Mouse (Mus musculus) midbrain, embryonic 11.5 days (tissue): ENCODE data around the gene Elmod3. TPM values are rescaled to one million over a fixed set of nuclear protein-coding genes. Genes with fewer than 3 reads are reported as not detected.

ENCODE experiments used
- ATAC-seq: fragments of 200-750 bp; cut with Nextera tagmentation; 2 replicates; pipeline ENCODE4 v1.8.0; 2017; ENCODE audit warnings: moderate TSS enrichment, moderate library complexity; ENCODE audit not compliant: low FRiP score
- DNase-seq: peaks from one replicate; pipeline ENCODE4 v3.0.0; 2015; ENCODE audit warnings: low spot score; ENCODE audit errors: missing footprints
- H3K27ac ChIP-seq: fragments of 300-500 bp; sonication (generic); 2 replicates; pipeline ENCODE4 v1.5.1; 2014; ENCODE audit warnings: low read depth, low read length
- H3K27me3 ChIP-seq: fragments of 300-500 bp; sonication (generic); 2 replicates; pipeline ENCODE4 v1.6.1; 2014; ENCODE audit warnings: mild to moderate bottlenecking, low read length, moderate library complexity, mixed read lengths; ENCODE audit not compliant: control insufficient read depth, insufficient read depth
- H3K36me3 ChIP-seq: fragments of 300-500 bp; sonication (generic); 2 replicates; pipeline ENCODE4 v1.6.1; 2014; ENCODE audit warnings: mild to moderate bottlenecking, low read length, moderate library complexity, mixed read lengths; ENCODE audit not compliant: control insufficient read depth, insufficient read depth
- H3K4me1 ChIP-seq: fragments of 300-500 bp; sonication (generic); 2 replicates; pipeline ENCODE4 v1.6.1; 2014; ENCODE audit warnings: low read length; ENCODE audit not compliant: control insufficient read depth, insufficient read depth
- H3K4me2 ChIP-seq: fragments of 300-500 bp; sonication (generic); 2 replicates; pipeline ENCODE4 v1.6.1; 2014; ENCODE audit warnings: mild to moderate bottlenecking, moderate library complexity
- H3K4me3 ChIP-seq: fragments of 300-500 bp; sonication (generic); 2 replicates; pipeline ENCODE4 v1.5.1; 2014; ENCODE audit warnings: low read depth, low read length
- H3K9ac ChIP-seq: fragments of 300-500 bp; sonication (generic); 2 replicates; pipeline ENCODE4 v1.6.1; 2014; ENCODE audit warnings: low read length
- H3K9me3 ChIP-seq: fragments of 300-500 bp; sonication (generic); 2 replicates; pipeline ENCODE4 v1.6.1; 2016; ENCODE audit warnings: low read length; ENCODE audit not compliant: control insufficient read depth
- WGBS: fragments of 180-500 bp; shearing (Covaris S2); extraction: QIAGEN DNeasy Blood & Tissue Kit; methylation state at CpG from one replicate; pipeline ENCODE4 v1.1.7; 2014; 5-methylcytosine and 5-hydroxymethylcytosine counted together
- polyA plus RNA-seq: library from polyadenylated mRNA; unstranded; fragments of >200 nt; fragmentation: Nextera tagmentation; extraction: Ambion mirVana; gene quantifications from 2 replicates; pipeline ENCODE4 v1.2.1, GENCODE M21; 2014

Elmod3 gene
- polyA plus RNA-seq, 1 experiment from 2014 or later: 15.4 TPM

DNA sequence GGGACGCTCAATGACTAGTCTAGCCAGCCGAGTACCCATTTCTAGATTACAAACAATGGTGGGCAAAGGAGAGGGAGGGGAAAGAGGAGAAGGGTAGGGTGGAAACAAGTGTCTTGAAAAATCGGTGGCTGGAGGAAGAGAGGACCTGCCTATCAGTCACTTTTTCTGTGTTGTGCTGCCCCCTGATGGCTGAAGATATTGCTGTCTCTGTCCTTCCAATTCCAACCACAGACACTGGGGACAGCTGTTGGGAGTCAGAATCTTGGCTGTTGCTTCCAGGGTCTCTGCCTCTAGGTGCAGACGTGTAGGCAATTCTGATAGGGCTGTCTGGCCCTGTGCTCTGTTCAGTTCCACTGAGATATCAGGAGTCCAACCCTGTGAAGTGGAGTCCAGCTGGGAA lies 32.2 kb downstream of the Elmod3 start:
- H3K9me3 ChIP-seq: no peaks in the 10 kb centered on the region
- DNase-seq: peak; percentile 98
- no peak overlapping the region for H3K4me2 ChIP-seq
- H3K4me1 ChIP-seq: no peaks in the 10 kb centered on the region; the same call in 1 of the 2 replicates
- peak overlapping the region; percentile 39; the same call in 1 of the 2 replicates for H3K9ac ChIP-seq
- no peak overlapping the region for H3K27ac ChIP-seq
- WGBS: 0% methylated on average over 4 of the region's 4 CpGs
- no peaks in the 10 kb centered on the region for H3K27me3 ChIP-seq
- H3K4me3 ChIP-seq: no peak overlapping the region
- ATAC-seq: peak; percentile 87
- no peaks in the 10 kb centered on the region for H3K36me3 ChIP-seq

DNA sequence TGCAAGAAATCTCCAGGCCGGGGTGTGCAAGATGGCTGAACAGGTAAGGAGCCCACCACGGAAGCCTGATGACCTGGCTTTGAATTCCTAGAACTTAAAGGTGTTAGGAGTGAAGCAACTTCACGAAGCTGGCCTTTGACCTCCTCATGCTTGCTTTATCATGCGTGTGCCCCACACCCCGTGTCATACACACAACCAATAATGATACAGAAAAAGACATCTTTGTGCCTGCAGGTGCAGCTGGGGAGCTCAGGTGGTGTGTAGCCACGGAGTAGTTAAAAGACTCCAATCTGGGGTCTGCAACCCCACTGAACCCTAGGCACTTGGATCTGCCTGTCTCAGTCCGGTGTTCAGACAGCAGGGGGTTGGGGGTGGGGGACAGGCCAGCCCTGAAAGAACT lies 32.7 kb downstream of the Elmod3 start:
- Histone ChIP-seq H3K4me3 (no peak overlapping the region), H3K27ac (no peak overlapping the region), H3K4me2 (no peak overlapping the region), H3K36me3 (no peaks in the 10 kb centered on the region), H3K27me3 (no peaks in the 10 kb centered on the region), H3K9me3 (no peaks in the 10 kb centered on the region), H3K4me1 (no peaks in the 10 kb centered on the region; the same call in 1 of the 2 replicates), H3K9ac (peak overlapping the region; percentile 39; the same call in 1 of the 2 replicates)
- WGBS: 73% methylated on average over 7 of the region's 7 CpGs
- DNase-seq (no peak), ATAC-seq (peak; percentile 23)

DNA sequence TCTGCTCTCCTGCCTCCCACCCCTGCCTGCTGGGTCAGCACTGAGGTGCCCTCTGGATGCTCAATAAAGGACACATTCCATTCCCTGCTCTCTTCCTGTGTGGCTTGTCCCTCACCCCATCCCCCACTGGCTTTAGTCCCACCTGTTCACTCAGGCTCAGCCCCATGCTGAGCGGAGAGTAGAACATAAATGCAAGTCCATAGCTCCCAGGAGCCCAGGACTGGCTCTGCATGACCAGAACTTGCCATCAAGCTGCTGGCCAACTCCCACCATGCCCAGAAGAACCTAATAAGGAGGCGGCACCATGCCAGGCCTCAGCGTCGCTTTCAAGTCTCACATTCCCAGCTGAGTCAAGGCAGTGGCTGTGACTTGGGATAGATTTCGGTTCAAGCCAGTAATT lies 35.3 kb downstream of the Elmod3 start:
- Histone ChIP-seq H3K27me3 (no peaks in the 10 kb centered on the region), H3K9me3 (no peaks in the 10 kb centered on the region), H3K4me1 (no peaks in the 10 kb centered on the region; the same call in 1 of the 2 replicates), H3K4me2 (no peak overlapping the region), H3K9ac (no peak overlapping the region), H3K36me3 (no peaks in the 10 kb centered on the region), H3K4me3 (no peak overlapping the region), H3K27ac (no peak overlapping the region)
- 77% methylated on average over 5 of the region's 5 CpGs for WGBS
- DNase-seq (no peak), ATAC-seq (no peak)

DNA sequence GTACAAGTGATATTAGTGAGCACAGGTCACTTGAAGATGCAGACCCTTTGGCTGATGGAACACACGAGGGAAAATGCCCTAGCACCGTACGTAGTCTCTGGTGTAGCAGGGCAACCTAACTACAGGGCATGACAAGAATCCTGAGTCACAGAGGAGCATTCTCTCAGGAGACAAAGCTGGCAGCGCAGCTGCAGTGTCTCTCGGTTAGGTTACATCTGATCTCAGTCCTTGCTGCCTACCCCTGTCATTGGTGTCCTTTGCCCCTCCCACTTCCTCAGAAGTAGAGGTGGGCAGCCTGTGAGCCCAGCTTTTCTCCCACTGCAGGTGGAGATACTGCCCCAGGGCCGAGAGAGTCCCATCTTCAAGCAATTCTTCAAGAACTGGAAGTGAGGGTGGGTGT lies 35.7 kb downstream of the Elmod3 start:
- Histone ChIP-seq H3K27ac (no peak overlapping the region), H3K4me1 (no peaks in the 10 kb centered on the region; the same call in 1 of the 2 replicates), H3K27me3 (no peaks in the 10 kb centered on the region), H3K4me3 (no peak overlapping the region), H3K4me2 (no peak overlapping the region), H3K9me3 (no peaks in the 10 kb centered on the region), H3K36me3 (no peaks in the 10 kb centered on the region), H3K9ac (no peak overlapping the region)
- 58% methylated on average over 6 of the region's 6 CpGs for WGBS
- ATAC-seq: no peak
- no peak for DNase-seq

DNA sequence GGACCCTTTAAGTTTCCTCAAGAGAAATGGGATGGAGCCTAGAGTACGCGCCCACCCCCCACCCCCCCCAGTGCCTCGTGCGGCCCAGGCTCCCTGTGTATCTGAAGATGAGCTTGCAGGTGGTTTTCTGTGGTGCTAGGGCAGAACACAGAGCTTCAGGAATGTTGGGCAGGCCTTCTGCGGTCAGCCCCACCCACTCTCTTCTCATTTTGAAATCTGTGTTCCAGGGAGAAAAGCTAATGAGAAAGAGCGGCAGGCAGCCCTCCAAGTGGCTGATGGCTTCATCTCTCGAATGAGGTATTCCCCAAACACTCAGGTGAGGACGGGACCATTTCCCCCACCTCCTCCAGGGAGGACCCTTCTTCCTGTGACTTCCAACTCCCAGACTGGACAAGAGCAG lies 37.4 kb downstream of the Elmod3 start:
- Histone ChIP-seq H3K27ac (no peak overlapping the region), H3K36me3 (no peaks in the 10 kb centered on the region), H3K4me1 (no peaks in the 10 kb centered on the region; the same call in 1 of the 2 replicates), H3K9ac (no peak overlapping the region), H3K4me3 (no peak overlapping the region), H3K27me3 (no peaks in the 10 kb centered on the region), H3K9me3 (no peaks in the 10 kb centered on the region), H3K4me2 (no peak overlapping the region)
- DNase-seq: no peak
- no peak for ATAC-seq
- 80% methylated on average over 8 of the region's 8 CpGs for WGBS

DNA sequence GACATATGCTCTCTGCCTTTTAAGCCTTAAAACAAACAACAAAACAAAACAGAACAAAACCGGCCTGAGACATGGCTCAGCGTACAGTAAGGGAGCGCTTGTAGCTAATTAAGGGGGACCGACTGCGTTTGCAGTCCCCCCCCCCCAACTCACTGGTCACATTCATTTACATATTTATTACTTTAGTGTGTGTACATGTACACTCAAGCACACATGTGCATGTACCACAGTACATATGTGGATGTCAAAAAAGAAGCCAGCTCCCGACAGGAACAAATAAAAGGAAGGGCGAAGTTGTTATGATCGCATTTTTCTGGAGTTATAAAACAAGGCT lies 45.2 kb downstream of the Elmod3 start:
- Histone ChIP-seq H3K4me3 (peak overlapping the region; percentile 33), H3K4me2 (peak overlapping the region; percentile 65), H3K9me3 (no peaks in the 10 kb centered on the region), H3K36me3 (no peaks in the 10 kb centered on the region), H3K9ac (peak overlapping the region; percentile 73), H3K4me1 (peaks cover 15% of the 10 kb centered on the region), H3K27ac (peak overlapping the region; percentile 54; the same call in 1 of the 2 replicates), H3K27me3 (no peaks in the 10 kb centered on the region)
- no peak for DNase-seq
- WGBS: 20% methylated on average over 8 of the region's 8 CpGs
- no peak; the same call in 1 of the 2 replicates for ATAC-seq

DNA sequence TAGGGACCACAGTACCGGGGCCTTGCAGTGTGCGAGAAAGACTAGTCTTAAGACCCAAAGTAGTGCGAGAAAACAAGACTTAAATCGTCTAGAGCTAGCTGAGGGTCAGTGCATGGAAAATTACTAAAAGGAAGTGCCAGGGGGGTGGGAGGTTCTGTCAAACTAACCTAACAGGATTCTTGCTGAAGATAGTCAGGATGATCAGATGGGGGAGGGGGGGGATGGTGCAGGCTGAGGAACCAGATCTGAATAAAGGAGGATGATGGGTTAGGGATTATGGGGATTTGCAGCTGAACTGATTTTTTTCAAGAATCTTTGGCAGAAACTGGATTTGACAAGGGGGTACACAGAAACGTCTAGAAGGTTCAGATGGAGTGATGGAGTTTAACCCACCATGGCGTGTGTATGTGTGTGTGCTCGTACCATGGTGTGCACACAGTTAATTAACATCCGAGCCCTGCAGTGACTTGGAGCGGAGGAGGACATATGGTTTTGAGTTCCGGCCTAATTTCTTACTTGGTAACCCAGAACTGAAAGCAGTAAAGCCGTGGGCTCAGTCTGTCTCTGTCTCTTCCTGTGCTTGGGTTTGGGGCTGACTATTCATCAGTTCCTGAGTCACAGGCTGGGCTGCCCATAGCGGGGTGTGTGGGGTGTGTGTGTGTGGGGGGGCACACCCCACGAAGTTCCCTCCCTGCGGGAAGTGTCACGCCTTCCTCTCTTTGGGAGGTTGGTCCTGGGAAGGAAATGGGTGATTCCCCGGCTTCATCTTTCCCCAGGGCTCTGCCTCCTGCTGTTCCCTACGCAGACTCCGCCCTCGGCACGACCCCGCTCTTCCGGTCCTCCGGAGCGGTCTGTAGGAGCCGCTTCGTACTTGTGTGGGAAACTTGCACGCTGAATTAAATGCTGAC lies 45.8 kb downstream of the Elmod3 start:
- DNase-seq: peak; percentile 94
- H3K4me2 ChIP-seq: peak overlapping the region; percentile 65
- 18% methylated on average over 27 of the region's 27 CpGs for WGBS

DNA sequence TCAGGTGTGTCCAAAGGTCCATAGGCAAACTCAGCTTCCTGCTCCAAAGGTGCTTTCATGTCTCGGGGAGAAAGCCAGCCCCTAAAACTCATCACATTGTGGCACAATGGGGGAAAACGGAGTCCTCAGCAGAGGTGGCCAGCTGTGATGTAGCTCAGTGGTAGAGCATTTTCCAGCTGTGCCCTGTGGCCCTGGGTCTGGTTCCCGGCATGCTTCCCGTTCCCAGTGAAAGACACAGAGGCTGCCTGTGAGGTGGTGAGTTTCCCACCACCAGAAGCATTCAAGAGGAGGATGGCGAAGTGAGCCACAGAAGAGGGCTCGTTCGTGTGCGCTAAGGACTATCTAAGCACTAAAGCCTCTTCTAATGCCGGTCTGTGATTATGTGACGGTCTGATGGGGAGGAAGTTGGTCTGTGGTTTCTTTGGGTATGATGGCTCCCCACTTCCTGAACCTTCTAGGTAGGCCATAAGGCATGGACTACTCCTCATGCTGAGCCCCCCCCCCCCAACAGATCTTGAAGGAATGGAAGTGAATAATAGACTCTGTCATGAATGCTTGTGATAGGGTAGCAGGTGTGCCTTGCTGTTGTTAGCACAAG lies 47.6 kb downstream of the Elmod3 start:
- no peak overlapping the region for H3K27ac ChIP-seq
- H3K9ac ChIP-seq: no peak overlapping the region
- no peaks in the 10 kb centered on the region for H3K27me3 ChIP-seq
- H3K4me3 ChIP-seq: no peak overlapping the region
- DNase-seq: no peak
- no peak for ATAC-seq
- H3K36me3 ChIP-seq: no peaks in the 10 kb centered on the region
- no peak overlapping the region for H3K4me2 ChIP-seq
- H3K4me1 ChIP-seq: peaks cover 15% of the 10 kb centered on the region
- 85% methylated on average over 10 of the region's 10 CpGs for WGBS
- no peaks in the 10 kb centered on the region for H3K9me3 ChIP-seq

More for the DNA sequence above, 45.8 kb downstream of the Elmod3 start:
- no peaks in the 10 kb centered on the region for H3K27me3 ChIP-seq
- ATAC-seq: peak; percentile 88
- H3K4me3 ChIP-seq: peak overlapping the region; percentile 33
- peaks cover 15% of the 10 kb centered on the region for H3K4me1 ChIP-seq
- peak overlapping the region; percentile 54 for H3K27ac ChIP-seq
- H3K36me3 ChIP-seq: no peaks in the 10 kb centered on the region
- H3K9me3 ChIP-seq: no peaks in the 10 kb centered on the region
- H3K9ac ChIP-seq: peak overlapping the region; percentile 73

DNA sequence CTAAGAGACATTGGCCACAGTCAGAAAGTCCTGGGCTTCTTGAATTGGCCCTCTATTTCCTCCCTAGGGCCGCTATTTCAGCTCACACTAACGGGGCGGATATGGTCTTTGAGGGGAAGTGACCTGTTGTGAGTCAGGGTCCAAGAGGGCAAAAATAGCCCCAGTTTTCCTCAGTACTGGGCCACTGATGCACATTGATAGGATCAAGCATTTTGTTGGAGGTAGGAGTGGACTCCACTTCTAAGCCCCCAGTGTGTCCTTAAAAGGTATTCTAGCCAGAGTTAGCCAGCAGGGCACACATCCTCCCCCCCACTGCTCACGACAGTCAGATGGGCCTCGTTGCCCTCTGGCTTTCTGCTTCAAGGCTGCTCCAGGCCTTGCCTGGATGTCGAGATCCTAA lies 48.2 kb downstream of the Elmod3 start:
- peaks cover 15% of the 10 kb centered on the region for H3K4me1 ChIP-seq
- H3K4me2 ChIP-seq: no peak overlapping the region
- DNase-seq (no peak), ATAC-seq (no peak)
- no peaks in the 10 kb centered on the region for H3K9me3 ChIP-seq
- WGBS: 67% methylated on average over 6 of the region's 6 CpGs
- H3K27me3 ChIP-seq: no peaks in the 10 kb centered on the region
- H3K36me3 ChIP-seq: no peaks in the 10 kb centered on the region
- H3K4me3 ChIP-seq: no peak overlapping the region
- no peak overlapping the region for H3K9ac ChIP-seq
- H3K27ac ChIP-seq: no peak overlapping the region
